Mouse (Mus musculus) heart, adult 18-20 months (tissue): Measurements from ENCODE around the gene Ldlrad2. TPM values are rescaled to one million over a fixed set of nuclear protein-coding genes. Genes with fewer than 3 reads are reported as not detected.
A peak's percentile ranks its signal among the peaks of the same experiment; 100 is the strongest.
"Not testable (repeated sequence)": the region's sequence is repeated elsewhere in the genome, so short reads cannot be mapped to it uniquely, and the experiment has no call there.

Experiments
- DNase-seq, 2 experiments: peaks; one replicate each; pipeline ENCODE4 v3.0.0; 2021 to 2022; ENCODE audit warnings: mixed read lengths in 1 of 2
- long read RNA-seq, 2 experiments: library from polyadenylated mRNA; stranded (forward); transcript quantifications; one replicate each; pipeline ENCODE4 v2.0.0; 2021
- total RNA-seq, 2 experiments: library from RNA; stranded (reverse); gene quantifications; 2 replicates each; pipeline ENCODE4 v1.2.3; 2021

The Ldlrad2 gene
- not detected for total RNA-seq
- long read RNA-seq, experiment 1: 0 reads
- long read RNA-seq, experiment 2: 0 reads

DNA sequence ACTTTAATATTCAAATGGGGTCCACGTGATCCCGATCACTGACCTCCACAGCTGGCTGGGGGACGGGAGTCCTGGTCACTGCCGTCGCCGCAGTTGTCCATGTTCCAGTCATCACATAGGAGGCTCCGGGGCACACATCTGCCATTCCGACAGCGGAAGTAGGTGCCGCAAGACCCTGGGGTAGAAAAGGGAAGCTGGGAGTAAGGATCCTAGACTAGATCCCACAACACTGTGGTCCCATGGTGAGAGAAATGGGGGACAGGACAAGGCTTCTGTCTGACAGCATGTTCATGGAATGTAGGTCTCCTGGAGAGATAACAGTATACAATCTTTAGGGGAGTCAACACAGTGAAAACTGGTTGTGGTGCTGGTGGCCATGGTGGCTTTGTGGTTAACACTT, at the start of gene Ldlrad2:
Ldlrad2 (minus strand) TSS at position 101 of the 400 bp plus-strand sequence.
- no peak for DNase-seq

DNA sequence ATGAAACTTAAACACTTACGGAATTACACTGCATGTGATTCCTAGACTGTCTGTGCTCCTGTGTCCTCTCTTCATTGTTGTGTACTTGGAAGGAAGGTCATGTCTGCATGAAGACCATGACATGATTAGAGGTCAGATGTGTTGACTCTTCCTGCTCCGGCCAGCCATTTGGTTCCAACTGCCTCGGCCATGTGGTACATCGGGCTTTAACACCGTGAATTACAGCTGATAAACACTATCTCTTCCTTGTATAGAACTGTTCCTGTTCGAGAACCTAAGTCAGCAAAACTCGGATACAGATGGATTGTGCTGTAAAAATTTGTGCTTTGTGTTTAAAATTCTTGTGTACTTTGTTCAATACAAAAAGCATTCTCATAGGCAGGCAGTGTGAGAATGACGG, 48.5 kb upstream of the Ldlrad2 start:
- no peak for DNase-seq

DNA sequence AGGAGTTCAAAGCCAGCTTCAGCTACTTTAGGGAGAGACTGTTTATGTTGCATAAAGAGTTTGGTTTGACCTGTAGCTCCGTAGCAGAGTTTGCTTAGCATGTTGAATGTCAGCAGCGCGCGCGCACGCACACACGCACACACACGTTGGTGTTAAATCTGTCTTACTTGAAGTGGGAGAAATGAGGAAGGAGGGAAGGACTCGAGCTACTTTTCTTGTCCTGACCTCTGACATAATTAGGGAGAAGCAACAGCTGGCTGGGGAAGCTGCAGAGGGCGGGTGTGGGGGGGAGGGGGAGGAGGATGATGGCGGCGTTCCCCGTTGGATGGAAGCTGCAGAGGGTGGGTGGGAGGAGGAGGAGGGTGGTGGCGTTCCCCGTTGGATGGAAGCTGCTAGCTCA, 35.9 kb upstream of the Ldlrad2 start:
- peak; percentile 29 to 32 for DNase-seq

DNA sequence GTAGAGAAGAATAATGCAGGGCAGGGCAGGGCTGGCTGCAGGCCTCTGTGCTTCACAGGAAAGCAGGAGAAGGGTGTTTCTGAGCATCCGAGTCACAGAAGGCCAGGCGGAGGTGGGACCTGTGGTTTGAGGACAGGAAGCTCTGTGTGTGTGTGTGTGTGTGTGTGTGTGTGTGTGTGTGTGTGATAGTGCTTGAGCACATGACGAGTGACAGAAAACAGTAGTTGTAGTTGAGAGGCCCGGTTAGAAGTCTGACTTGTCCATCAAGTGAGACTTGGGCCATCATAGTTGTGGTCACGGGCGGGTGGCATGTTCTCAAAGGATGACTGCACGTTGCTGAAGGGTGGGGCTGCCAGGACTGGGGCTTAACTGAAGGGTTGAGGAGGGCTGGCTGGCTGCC, 35.3 kb upstream of the Ldlrad2 start:
- peak in 1 of 2 experiments; percentile 16 for DNase-seq

DNA sequence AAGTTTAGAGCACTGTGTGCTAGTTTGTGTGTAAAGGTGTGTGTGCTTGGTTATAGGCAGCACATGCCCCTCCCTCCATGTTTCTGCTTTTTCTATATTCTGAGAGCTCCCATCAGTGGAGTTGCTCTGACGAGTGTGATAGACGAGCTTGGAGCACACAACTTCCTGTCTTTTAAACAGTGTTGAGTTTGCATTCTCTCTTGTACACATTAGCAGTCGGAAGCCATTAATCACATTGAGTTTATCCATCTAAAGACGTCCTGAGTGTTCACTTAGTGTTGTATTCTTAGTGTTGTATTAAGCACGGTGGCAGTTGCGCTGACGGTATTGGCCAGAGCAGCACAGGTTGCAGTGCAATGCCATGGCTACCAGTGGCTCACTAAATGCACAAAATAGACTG, 34.9 kb upstream of the Ldlrad2 start:
- DNase-seq: no peak

DNA sequence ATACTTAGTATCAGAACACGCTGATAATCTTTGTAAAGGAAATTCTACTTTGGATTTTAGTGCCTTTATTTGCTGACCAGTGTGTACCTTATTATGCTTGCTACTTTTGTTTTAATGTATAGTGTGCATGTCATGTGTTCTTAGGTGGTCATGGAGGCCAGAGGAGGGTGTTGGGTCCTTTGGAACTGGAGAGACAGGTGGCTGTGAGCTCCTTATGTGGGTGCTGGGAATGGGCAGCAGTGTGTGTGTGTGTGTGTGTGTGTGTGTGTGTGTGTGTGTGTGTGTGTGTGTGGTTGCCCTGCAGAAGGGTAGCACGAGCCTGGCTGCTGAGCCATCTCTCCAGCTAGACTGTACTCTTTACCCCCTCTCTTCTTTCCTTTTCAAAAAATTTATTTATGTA, 32.7 kb upstream of the Ldlrad2 start:
- DNase-seq: no peak

DNA sequence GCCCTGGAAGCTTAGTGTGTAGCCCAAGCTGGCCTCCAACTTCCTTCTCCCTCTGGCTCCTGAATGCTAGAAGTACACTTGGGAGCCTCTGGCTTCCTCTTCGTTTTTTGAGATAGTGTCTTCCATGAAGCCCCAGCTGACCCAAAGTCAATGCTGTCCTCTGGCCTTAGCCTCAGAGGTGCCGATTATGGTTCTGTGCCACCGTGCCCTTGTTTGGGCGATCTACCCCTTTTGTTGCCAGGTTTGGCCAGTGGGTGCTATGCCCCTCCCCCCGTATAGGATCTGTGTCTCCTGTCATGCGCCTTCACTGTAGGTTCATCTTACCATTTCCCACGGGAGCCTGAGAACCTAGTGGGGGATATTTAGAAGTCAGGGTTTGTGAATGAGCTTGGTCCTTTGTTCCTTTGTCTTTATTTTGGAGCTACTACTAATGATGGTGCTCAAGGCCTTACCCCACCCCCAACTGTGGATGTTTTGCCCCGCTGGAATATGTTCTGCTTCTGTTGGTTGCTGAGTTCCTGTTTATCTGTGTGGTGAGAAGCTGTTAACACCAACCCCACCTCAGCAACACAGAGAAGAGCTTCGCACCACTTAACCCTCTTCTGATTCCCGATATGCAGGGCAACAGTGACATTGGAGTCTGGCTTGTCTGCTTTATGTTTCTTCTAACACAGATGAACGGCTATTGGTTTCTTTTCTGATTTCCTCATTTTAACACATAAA, 29.2 kb upstream of the Ldlrad2 start:
- DNase-seq: no peak

DNA sequence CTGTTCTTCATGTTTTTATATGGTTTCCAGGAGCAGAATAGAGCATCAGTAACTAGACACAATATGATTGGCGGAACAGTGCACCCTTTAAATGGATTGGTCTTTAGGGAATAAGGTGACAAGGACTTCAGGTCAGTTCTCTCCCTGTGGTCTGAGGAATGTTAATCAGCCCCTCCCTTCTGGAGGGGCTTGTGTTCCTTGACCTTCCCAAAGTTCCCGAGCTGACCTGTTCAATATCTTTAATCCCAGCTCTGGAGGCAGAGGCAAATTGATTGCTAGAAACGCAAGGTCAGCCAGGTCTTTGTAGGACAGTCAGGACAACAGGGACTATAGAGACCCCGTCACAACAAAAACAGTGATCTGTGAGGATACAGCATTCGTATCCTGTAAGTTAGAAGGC, 24.2 kb upstream of the Ldlrad2 start:
- DNase-seq: no peak

DNA sequence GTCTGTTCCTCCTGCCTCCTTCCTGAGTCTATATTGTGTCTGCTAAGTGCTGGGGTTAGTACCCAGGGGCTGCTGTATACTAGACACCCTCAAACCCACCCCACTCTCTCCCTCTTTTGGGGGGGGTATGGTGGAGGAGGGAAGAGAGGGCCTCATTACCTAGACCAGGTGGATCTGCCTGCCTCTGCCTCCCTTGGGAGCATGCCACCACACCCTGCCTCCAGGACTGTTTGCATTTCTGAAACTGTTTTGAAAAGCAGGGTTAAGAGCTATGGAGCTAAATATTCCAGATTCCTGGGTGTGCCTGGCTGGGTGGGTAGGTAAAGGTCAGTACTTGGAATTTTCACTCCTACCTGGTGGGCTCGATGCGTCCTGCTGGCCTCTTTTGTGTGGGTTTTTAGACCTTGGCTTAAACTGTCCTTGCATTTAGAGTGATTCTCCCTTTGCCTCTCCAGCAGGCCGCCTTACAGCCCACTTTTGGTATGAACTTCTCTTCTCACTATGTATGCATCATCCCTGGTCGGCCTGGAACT, 22.8 kb upstream of the Ldlrad2 start:
- no peak for DNase-seq

DNA sequence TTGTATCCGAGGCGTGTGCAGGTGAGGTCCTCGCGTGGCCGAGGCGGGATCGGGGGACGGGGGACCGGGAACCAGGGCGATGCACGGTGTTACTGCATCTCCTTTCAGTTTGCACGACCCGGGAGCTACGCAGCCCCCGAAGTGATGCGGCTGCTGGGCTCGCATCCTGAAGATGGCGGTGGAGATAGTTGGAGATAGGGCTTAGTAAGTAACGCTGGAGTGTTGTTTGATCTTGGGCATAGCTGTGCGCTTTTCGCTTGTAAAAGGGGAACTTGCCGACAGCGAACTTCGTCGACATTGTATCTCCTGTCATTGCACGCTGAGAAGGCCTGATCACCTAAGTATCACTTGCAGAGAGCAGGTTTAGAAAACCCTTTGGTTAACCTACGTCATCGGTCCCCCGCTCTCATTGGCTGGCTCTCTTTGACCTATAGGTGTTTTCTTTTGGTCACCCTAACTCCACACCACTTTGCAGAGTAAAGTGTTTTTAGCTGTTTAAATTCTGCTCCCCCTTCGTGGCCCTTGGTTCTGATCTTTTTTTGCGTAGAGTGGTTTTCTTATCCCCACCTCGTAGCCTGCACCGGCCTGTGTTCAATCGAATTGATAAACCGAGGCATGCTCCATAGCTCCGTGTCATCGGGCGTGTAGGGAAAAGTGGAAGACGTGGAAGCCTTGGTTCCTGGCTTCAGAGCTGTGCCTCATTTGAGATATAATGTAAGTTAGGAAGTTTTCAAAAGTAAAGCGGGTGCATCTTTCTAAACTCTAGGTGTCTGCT, 20.3 kb upstream of the Ldlrad2 start:
- DNase-seq: peak in 1 of 2 experiments; percentile 34

DNA sequence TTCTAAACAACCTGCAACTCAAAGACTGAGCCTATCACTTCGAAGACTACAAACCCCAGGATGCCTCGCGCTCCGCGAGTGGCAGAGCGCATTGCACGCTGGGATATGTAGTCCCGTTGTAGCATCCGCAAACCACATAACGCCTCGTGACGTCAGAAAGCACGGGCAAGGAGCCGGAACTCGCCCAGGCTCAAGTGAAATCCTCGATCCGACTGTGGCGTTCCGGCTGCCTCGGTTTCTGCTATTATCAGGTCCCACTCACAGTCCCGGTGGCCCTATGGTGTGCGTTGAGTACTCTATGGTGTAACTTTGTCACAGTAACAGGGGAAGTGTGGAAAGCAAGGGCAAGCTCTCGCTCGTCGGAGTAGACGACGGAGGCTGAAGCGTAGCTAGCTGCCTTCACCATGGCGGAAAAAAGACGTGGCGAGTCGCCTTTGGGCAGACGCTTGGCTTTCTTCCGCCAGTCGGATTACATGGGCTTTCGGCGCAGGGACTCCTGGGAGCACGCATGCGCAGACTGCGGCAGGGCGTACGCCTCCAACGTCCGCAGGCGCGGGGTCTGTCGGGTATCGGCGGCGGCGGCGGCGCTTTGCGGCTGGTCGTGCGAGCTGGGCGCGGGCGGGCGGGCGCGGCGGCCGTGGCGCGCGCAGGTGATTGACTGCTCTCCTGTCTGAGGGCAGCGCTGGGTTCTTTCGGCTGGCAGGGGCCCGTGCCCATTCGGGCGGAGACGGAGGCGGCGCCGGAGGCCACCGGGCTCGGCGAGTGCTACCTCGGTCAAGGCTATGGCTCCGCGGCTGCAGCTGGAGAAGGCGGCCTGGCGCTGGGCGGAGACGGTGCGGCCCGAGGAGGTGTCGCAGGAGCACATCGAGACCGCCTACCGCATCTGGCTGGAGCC, 19.5 kb upstream of the Ldlrad2 start, which contains the start of gene Usp48:
Usp48 (plus strand) TSS at position 155 of the 895 bp plus-strand sequence.
- peak; percentile 99 for DNase-seq

DNA sequence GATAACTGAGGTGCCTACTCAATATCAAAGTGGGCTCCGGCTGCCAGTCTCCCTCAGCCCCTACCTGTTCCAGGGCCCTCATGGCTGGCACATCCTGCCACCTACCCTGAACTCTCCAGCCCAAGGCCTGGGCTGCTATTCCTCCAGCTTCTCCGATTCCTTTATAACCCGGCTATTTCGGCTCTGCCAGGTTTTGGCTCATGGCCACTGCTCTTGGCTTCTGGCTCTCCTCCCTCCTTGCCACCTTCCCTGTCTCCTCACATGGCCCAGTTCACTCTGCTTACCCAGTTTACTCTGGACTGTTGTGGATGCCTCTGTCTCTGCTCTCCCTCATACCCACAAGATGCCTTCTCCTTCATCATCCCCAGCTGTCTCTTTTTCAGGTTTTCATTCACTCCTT, 16.6 kb upstream of the Ldlrad2 start:
- DNase-seq: peak; percentile 29 to 37

DNA sequence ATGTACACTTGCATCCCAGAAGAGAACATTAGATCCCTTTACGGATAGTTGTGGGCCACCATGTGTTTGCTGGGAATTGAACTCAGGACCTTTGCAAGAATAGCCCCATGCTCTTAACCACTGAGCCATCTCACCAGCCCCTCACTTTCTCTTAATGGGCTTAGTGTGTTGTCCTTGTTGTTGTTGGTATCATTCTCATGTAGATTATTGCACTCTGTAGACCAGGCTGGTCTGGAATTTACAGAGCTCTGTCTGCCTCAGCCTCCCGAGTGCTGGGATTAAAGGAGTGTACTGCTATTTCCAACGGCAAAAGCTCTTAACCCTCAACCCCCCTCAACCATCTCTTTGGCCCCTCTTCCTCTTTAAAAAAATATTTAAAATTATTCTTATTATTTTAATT, 15.2 kb upstream of the Ldlrad2 start:
- no peak for DNase-seq

DNA sequence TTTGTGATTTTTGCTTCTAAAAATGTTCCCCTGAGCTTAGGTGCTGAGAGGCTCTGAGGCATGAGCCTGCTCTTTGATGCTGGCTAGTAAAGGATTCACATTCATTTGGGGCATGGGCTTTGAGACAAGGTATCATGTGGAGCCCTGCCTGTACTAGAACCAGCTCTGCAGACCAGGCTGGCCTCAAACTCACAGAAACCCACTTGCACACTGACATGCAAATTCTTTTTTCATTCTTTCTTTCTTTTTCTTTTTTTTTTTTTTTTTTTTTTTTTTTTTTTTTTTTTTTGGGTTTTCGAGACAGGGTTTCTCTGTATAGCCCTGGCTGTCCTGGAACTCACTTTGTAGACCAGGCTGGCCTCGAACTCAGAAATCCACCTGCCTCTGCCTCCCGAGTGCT, 14.7 kb upstream of the Ldlrad2 start:
- not testable (repeated sequence) for DNase-seq

DNA sequence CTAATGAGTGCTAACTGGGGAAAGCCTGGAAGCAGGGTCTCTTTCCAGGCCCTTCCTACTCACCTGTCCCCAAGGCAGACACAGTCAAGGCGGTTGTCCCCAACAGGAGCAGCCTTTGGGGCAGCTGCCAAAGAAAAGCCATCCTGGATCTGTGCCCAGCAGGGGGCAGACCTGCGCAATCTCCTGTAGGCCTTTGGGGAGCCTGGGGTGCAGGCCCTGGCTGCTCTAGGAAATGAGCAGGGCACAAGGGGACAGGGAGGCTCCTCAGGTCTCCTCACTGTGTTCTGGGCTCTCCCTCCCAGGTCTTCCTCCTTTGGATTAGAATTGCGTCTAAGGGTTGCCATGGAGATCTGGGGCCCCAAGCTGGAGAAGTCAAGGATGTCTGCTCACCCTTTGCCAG, 7.4 kb upstream of the Ldlrad2 start:
- DNase-seq: peak; percentile 19 to 30

DNA sequence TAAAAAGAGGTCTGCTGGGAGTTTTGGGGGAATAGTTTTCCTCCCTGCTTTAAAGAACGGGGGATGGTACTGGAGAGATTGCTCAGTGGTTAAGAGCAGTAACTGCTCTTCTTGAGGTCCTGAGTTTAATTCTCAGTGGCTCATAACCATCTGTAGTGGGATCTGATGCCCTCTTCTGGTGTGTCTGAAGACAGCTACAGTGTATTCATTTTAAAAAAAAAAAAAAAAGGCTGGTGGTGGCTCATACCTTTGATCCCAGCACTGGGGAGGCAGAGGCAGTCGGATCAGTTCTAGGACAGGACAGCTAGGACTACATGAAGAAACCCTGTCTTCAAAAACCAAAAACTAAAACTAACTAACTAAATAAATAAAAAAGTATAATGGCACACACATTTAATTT, 5.9 kb upstream of the Ldlrad2 start:
- no peak for DNase-seq

DNA sequence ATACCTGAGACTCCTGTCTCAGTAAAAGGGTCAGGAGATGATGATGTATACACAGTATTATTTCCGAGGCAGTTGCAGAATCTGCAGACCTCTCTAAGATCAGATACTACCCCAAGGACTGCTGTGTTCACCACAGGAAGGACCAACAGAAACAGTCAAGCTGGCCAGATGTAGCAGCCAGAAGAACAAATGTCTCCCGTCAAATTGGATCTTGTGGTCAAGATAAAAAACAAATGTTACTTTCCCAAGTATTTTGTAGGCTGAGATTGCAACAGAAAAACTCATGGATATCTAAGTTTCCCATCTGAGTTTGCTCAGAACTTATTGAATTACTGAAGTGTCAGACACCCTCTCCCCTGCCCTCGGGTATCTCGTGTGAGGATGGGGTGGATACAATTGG, 5.4 kb upstream of the Ldlrad2 start:
- DNase-seq: peak; percentile 38 to 64

DNA sequence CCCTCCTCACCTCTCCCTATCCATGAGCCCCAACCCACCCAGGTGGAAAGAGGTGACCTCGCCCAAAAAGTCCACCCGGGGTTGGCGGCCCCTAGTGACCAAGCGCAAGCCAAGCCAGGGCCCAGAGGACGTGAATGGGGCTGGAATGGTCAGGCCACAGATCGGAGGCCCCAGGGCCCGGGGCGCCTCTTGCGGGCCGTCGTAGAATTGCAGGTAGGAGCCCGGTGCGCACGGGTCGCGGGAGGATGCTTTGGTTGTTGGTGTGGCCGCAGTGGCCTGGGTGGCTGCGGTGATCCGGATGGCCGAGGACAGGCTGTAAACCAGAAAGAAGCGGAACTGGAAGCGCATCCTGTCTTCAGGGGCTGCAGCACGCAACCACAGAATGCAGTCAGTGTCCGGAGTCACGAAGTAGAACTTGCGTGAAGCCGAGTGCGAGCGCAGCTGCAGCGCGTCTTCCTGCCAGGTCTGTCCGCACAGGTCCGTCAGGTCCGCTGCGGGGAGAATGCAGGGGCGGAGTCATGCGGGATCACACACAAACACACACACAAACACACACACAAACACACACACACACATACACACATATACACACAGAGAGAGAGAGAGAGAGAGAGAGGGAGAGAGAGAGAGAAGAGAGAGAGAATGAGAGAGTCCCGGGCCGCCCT, 3.9 kb upstream of the Ldlrad2 start:
- peak; percentile 58 to 68 for DNase-seq

DNA sequence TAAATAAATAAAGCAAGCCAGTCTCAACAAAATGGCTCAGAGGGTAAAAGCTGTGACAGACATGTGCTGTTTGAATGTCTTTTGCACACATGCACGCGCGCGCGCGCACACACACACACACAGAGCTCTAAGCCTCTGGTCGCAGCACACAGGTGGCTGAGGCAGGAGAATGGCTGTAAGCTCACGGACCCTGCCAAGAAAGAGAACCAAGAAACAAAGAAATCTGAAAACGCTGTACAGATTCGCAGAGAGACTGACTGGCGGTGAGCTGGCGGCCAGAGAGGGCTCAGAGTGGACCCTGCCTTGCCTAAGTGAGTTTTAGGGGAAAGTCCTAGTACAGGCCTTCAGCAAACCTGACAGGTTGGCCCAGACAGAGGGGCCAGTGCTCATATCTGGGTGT, 3.1 kb upstream of the Ldlrad2 start:
- DNase-seq: no peak

DNA sequence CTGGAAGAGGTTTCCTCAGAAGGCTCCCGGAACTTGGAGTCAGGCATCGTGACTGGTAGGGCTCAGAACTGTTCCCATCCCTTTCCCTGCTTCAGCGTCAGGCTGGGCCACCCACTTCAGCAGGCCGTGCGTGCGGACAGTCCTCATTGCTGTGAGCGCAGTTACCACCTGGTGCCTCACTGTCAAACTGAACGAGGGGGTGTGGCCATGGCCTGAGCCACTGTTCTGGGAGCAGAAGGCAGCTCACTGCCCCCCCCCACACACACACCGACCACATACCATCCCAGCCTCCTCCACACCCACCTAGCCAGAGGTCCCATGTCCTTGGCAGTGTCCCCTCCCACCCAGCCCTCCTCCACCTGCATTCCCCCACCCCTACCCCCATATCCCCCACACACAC, 4.5 kb downstream of the Ldlrad2 start:
- no peak for DNase-seq

DNA sequence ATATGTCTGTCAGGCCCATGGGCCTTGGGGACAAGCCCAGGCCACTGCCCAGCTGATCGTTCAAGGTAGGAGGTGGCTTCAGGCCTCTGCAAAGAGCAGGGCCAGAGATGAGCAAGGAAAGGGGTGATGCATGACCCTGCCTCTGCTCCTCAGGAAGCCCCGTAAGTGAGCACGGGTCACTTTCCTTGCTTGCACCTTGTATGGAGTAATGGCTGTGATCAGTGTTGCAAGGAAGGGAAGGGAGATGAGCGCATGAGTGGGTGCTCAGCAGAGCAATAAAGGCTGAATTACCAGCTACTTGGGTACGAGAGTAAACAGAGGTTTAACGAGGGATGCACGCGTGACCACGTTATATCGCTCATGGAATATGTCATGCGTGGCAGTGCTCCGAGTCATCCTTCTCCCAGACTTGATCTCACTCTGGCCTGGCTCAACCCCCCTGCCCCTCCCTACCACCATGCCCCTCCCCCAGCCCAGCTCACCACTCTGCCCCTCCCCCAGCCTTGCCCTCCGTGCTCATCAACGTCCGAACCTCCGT, 17.6 kb downstream of the Ldlrad2 start:
- DNase-seq: no peak
